Mouse (Mus musculus): ENCODE measurements around the gene Zfp804b. TPM values are rescaled to one million over a fixed set of nuclear protein-coding genes. Genes with fewer than 3 reads are reported as not detected.

The Zfp804b gene
- polyA plus RNA-seq, 2 experiments: 0.16 to 0.36 TPM

- ATAC-seq (ENCODE audit: low FRiP score, low read depth) (no peak), DNase-seq (ENCODE audit: low spot score) (no peak)
- H3K27me3 ChIP-seq (ENCODE audit: control insufficient read depth, insufficient read depth, low read length): no peaks in the 10 kb centered on the region
- no peaks in the 10 kb centered on the region for H3K9me3 ChIP-seq (ENCODE audit: control insufficient read depth, low read length)
- H3K4me3 ChIP-seq (replicated peaks; ENCODE audit: low read length): no peak overlapping the region
- TF ChIP-seq POLR2A (IDR thresholded peaks at IDR 0.05; ENCODE audit: borderline replicate concordance, extremely low read depth, insufficient read depth, insufficient read length): no peak
- no peak overlapping the region for H3K4me2 ChIP-seq (replicated peaks; ENCODE audit: low read depth, low read length, severe bottlenecking)
- H3K36me3 ChIP-seq (ENCODE audit: control insufficient read depth, insufficient read depth, low read length): no peaks in the 10 kb centered on the region
- H3K27ac ChIP-seq (replicated peaks; ENCODE audit: low read depth, low read length): no peak overlapping the region
- no peak overlapping the region for H3K9ac ChIP-seq (ENCODE audit: low read depth, low read length, severe bottlenecking)
- 83% methylated on average over 3 of the region's 3 CpGs for WGBS
- H3K4me1 ChIP-seq (ENCODE audit: control insufficient read depth, insufficient read depth, low read length): no peaks in the 10 kb centered on the region
Measured at GRCm38 (mm10) chr5:6911290-6911689, 433.3 kb downstream of the Zfp804b start.

- no peaks in the 10 kb centered on the region for H3K9me3 ChIP-seq (ENCODE audit: control insufficient read depth, low read length)
- H3K36me3 ChIP-seq (ENCODE audit: control insufficient read depth, insufficient read depth, low read length): no peaks in the 10 kb centered on the region
- no peak overlapping the region for H3K4me3 ChIP-seq (replicated peaks; ENCODE audit: low read length)
- H3K27me3 ChIP-seq (ENCODE audit: control insufficient read depth, insufficient read depth, low read length): no peaks in the 10 kb centered on the region
- no peak for DNase-seq (ENCODE audit: low spot score)
- H3K27ac ChIP-seq (replicated peaks; ENCODE audit: low read depth, low read length): no peak overlapping the region
- H3K4me1 ChIP-seq (ENCODE audit: control insufficient read depth, insufficient read depth, low read length): no peaks in the 10 kb centered on the region
- no peak overlapping the region for H3K9ac ChIP-seq (ENCODE audit: low read depth, low read length, severe bottlenecking)
- no peak for ATAC-seq (ENCODE audit: low FRiP score, low read depth)
- no peak overlapping the region for H3K4me2 ChIP-seq (replicated peaks; ENCODE audit: low read depth, low read length, severe bottlenecking)
- TF ChIP-seq POLR2A (IDR thresholded peaks at IDR 0.05; ENCODE audit: borderline replicate concordance, extremely low read depth, insufficient read depth, insufficient read length): no peak
Measured at GRCm38 (mm10) chr5:6881396-6881795, 463.2 kb downstream of the Zfp804b start.

GRCm38 (mm10) chr5:6871566-6871965 lies 473.0 kb downstream of the Zfp804b start:
- Histone ChIP-seq H3K27me3 (ENCODE audit: control insufficient read depth, insufficient read depth, low read length) (no peaks in the 10 kb centered on the region), H3K9ac (ENCODE audit: low read depth, low read length, severe bottlenecking) (no peak overlapping the region), H3K9me3 (ENCODE audit: control insufficient read depth, low read length) (no peaks in the 10 kb centered on the region), H3K27ac (replicated peaks; ENCODE audit: low read depth, low read length) (no peak overlapping the region), H3K36me3 (ENCODE audit: control insufficient read depth, insufficient read depth, low read length) (no peaks in the 10 kb centered on the region), H3K4me2 (replicated peaks; ENCODE audit: low read depth, low read length, severe bottlenecking) (no peak overlapping the region), H3K4me3 (replicated peaks; ENCODE audit: low read length) (no peak overlapping the region), H3K4me1 (ENCODE audit: control insufficient read depth, insufficient read depth, low read length) (no peaks in the 10 kb centered on the region)
- no peak for ATAC-seq (ENCODE audit: low FRiP score, low read depth)
- WGBS: 86% methylated on average over 6 of the region's 6 CpGs
- DNase-seq (ENCODE audit: low spot score): no peak
- no peak for TF ChIP-seq POLR2A (IDR thresholded peaks at IDR 0.05; ENCODE audit: borderline replicate concordance, extremely low read depth, insufficient read depth, insufficient read length)

- no peak for TF ChIP-seq POLR2A (IDR thresholded peaks at IDR 0.05; ENCODE audit: borderline replicate concordance, extremely low read depth, insufficient read depth, insufficient read length)
- Histone ChIP-seq H3K4me3 (replicated peaks; ENCODE audit: low read length) (no peak overlapping the region), H3K9ac (ENCODE audit: low read depth, low read length, severe bottlenecking) (no peak overlapping the region), H3K27ac (replicated peaks; ENCODE audit: low read depth, low read length) (no peak overlapping the region), H3K36me3 (ENCODE audit: control insufficient read depth, insufficient read depth, low read length) (no peaks in the 10 kb centered on the region), H3K9me3 (ENCODE audit: control insufficient read depth, low read length) (no peaks in the 10 kb centered on the region), H3K4me2 (replicated peaks; ENCODE audit: low read depth, low read length, severe bottlenecking) (no peak overlapping the region), H3K27me3 (ENCODE audit: control insufficient read depth, insufficient read depth, low read length) (no peaks in the 10 kb centered on the region), H3K4me1 (ENCODE audit: control insufficient read depth, insufficient read depth, low read length) (no peaks in the 10 kb centered on the region)
- ATAC-seq (ENCODE audit: low FRiP score, low read depth) (no peak), DNase-seq (ENCODE audit: low spot score) (no peak)
Measured at GRCm38 (mm10) chr5:6870970-6871369, 473.6 kb downstream of the Zfp804b start.

- Histone ChIP-seq H3K4me1 (ENCODE audit: control insufficient read depth, insufficient read depth, low read length) (no peaks in the 10 kb centered on the region), H3K9ac (ENCODE audit: low read depth, low read length, severe bottlenecking) (no peak overlapping the region), H3K4me2 (replicated peaks; ENCODE audit: low read depth, low read length, severe bottlenecking) (no peak overlapping the region), H3K36me3 (ENCODE audit: control insufficient read depth, insufficient read depth, low read length) (no peaks in the 10 kb centered on the region), H3K4me3 (replicated peaks; ENCODE audit: low read length) (no peak overlapping the region), H3K9me3 (ENCODE audit: control insufficient read depth, low read length) (no peaks in the 10 kb centered on the region), H3K27me3 (ENCODE audit: control insufficient read depth, insufficient read depth, low read length) (no peaks in the 10 kb centered on the region), H3K27ac (replicated peaks; ENCODE audit: low read depth, low read length) (no peak overlapping the region)
- ATAC-seq (ENCODE audit: low FRiP score, low read depth) (no peak), DNase-seq (ENCODE audit: low spot score) (no peak)
- WGBS: 76% methylated on average over 2 of the region's 2 CpGs
- no peak for TF ChIP-seq POLR2A (IDR thresholded peaks at IDR 0.05; ENCODE audit: borderline replicate concordance, extremely low read depth, insufficient read depth, insufficient read length)
Measured at GRCm38 (mm10) chr5:6795396-6795795, 549.2 kb downstream of the Zfp804b start.

- DNase-seq (ENCODE audit: low spot score) (no peak), ATAC-seq (ENCODE audit: low FRiP score, low read depth) (no peak)
- no peak overlapping the region for H3K4me3 ChIP-seq (replicated peaks; ENCODE audit: low read length)
- no peaks in the 10 kb centered on the region for H3K27me3 ChIP-seq (ENCODE audit: control insufficient read depth, insufficient read depth, low read length)
- no peak overlapping the region for H3K9ac ChIP-seq (ENCODE audit: low read depth, low read length, severe bottlenecking)
- 49% methylated on average over 6 of the region's 6 CpGs for WGBS
- no peak overlapping the region for H3K4me2 ChIP-seq (replicated peaks; ENCODE audit: low read depth, low read length, severe bottlenecking)
- no peak for TF ChIP-seq POLR2A (IDR thresholded peaks at IDR 0.05; ENCODE audit: borderline replicate concordance, extremely low read depth, insufficient read depth, insufficient read length)
- no peaks in the 10 kb centered on the region for H3K9me3 ChIP-seq (ENCODE audit: control insufficient read depth, low read length)
- no peaks in the 10 kb centered on the region for H3K36me3 ChIP-seq (ENCODE audit: control insufficient read depth, insufficient read depth, low read length)
- no peaks in the 10 kb centered on the region for H3K4me1 ChIP-seq (ENCODE audit: control insufficient read depth, insufficient read depth, low read length)
- no peak overlapping the region for H3K27ac ChIP-seq (replicated peaks; ENCODE audit: low read depth, low read length)
Measured at GRCm38 (mm10) chr5:6769357-6769892, 575.1 kb downstream of the Zfp804b start.

Other genes with a start within 250 kb of the Zfp804b start
- not detected in 2 replicates for gene Tex47, start 40.6 kb downstream of the Zfp804b start, polyA plus RNA-seq (2012; rRNA removed)
- 0.07 and 0.08 TPM in 2 replicates for gene Tex47, start 40.6 kb downstream of the Zfp804b start, polyA plus RNA-seq (2014; fragmentation: Nextera tagmentation; extraction: Ambion mirVana)